In genomic region chr7:37608556-37608955, GRCm38 (mm10) we compare ENCODE assay signal across 26 mouse cellular contexts.
"Had no signal": no experiment of that assay in that cellular context is flagged by ENCODE, and none has a peak within 500 bp of the region (broad histone marks: within the 10 kb centered on the region; RNA-seq: fewer than 3 reads in every experiment).

No protein-coding gene starts in this region.

- H3K36me3 ChIP-seq: embryonic facial prominence, embryonic 10.5 days; embryonic facial prominence, embryonic 12.5 days; embryonic facial prominence, embryonic 13.5 days; embryonic facial prominence, embryonic 15.5 days; forebrain, embryonic 12.5 days; forebrain, embryonic 15.5 days had no signal

- H3K4me3 ChIP-seq: embryonic facial prominence, embryonic 10.5 days; embryonic facial prominence, embryonic 12.5 days; embryonic facial prominence, embryonic 13.5 days; embryonic facial prominence, embryonic 15.5 days; erythroblast, embryonic 14.5 days; forebrain, embryonic 10.5 days; forebrain, embryonic 12.5 days; forebrain, embryonic 13.5 days; forebrain, embryonic 15.5 days; gastrocnemius, adult 2 months; heart, adult 2 months had no signal

- H3K27me3 ChIP-seq: embryonic facial prominence, embryonic 12.5 days; embryonic facial prominence, embryonic 13.5 days; embryonic facial prominence, embryonic 15.5 days; forebrain, embryonic 12.5 days; forebrain, embryonic 13.5 days; forebrain, embryonic 15.5 days had no signal

- DNase-seq: cerebellum, adult 2 months; cerebellum, adult 8-10 months; cerebellum, adult 9-10 months; cerebellum, adult 9-11 months; cerebellum, postnatal 10 days; cerebellum, postnatal 14 days; cerebellum, postnatal 25 days; cerebellum, postnatal 36 days; embryo, embryonic 11 days; forebrain, postnatal 0 days; gastrocnemius, adult 2 months; gastrocnemius, postnatal 10 days; gastrocnemius, postnatal 14 days; gastrocnemius, postnatal 25 days; gastrocnemius, postnatal 36 days; heart, adult 18-20 months; heart, adult 2 months had no signal

- H3K27ac ChIP-seq: embryonic facial prominence, embryonic 10.5 days; embryonic facial prominence, embryonic 12.5 days; embryonic facial prominence, embryonic 13.5 days; embryonic facial prominence, embryonic 15.5 days; forebrain, embryonic 10.5 days; forebrain, embryonic 12.5 days; forebrain, embryonic 13.5 days; forebrain, embryonic 15.5 days; gastrocnemius, adult 2 months; heart, adult 2 months had no signal

- H3K9me3 ChIP-seq: embryonic facial prominence, embryonic 12.5 days; embryonic facial prominence, embryonic 13.5 days; embryonic facial prominence, embryonic 15.5 days; forebrain, embryonic 15.5 days had no signal

- H3K4me1 ChIP-seq: embryonic facial prominence, embryonic 12.5 days; embryonic facial prominence, embryonic 13.5 days; embryonic facial prominence, embryonic 15.5 days; forebrain, embryonic 15.5 days had no signal
